In genomic region chr6:125468179-125468960, GRCm38 (mm10) we compare ENCODE assay signal across 9 mouse cellular contexts. TPM values are rescaled to one million over a fixed set of nuclear protein-coding genes. Genes with fewer than 3 reads are reported as not detected.
DNase-seq lines count a peak whose midpoint lies in the region; ATAC-seq and TF ChIP-seq lines count a peak whose summit lies in the region.
"Had no signal": no experiment of that assay in that cellular context is flagged by ENCODE, and none has a peak within 500 bp of the region (broad histone marks: within the 10 kb centered on the region; RNA-seq: fewer than 3 reads in every experiment).

No protein-coding gene starts in this region.

- no peak for DNase-seq in forebrain, postnatal 0 days
- no peak for DNase-seq in forebrain, embryonic 10.5 days (ENCODE audit: extremely low spot score, low spot score)
- no peak for DNase-seq in neural tube, embryonic 10.5 days (ENCODE audit: extremely low spot score, low spot score)
- no peak for DNase-seq in testis, postnatal 14 days (ENCODE audit: low spot score)
- no peak for DNase-seq in yolk sac, embryonic 10.5 days (ENCODE audit: low spot score)
- DNase-seq: thymus, adult 2 months had no signal

- no peak overlapping the region for H3K4me2 ChIP-seq in forebrain, postnatal 0 days (ENCODE audit: low read depth)
- H3K4me2 ChIP-seq in neural tube, embryonic 13.5 days, result no peak overlapping the region
- H3K4me2 ChIP-seq in hindbrain, embryonic 12.5 days (replicated peaks), result no peak overlapping the region
- H3K4me2 ChIP-seq in stomach, embryonic 14.5 days (replicated peaks; ENCODE audit: low read depth, low read length), result no peak overlapping the region

- WGBS in forebrain, postnatal 0 days, result 46% methylated on average over 21 of the region's 21 CpGs
- WGBS in forebrain, embryonic 10.5 days, result 70% methylated on average over 21 of the region's 21 CpGs
- 57% methylated on average over 21 of the region's 21 CpGs for WGBS in neural tube, embryonic 13.5 days
- WGBS in hindbrain, embryonic 12.5 days, result 55% methylated on average over 21 of the region's 21 CpGs
- WGBS in stomach, embryonic 14.5 days, result 49% methylated on average over 21 of the region's 21 CpGs

- no peaks in the 10 kb centered on the region for H3K27me3 ChIP-seq in forebrain, postnatal 0 days (ENCODE audit: insufficient read depth, low read length)
- H3K27me3 ChIP-seq in forebrain, embryonic 10.5 days (ENCODE audit: poor library complexity, severe bottlenecking), result no peaks in the 10 kb centered on the region
- no peaks in the 10 kb centered on the region for H3K27me3 ChIP-seq in neural tube, embryonic 13.5 days
- no peaks in the 10 kb centered on the region for H3K27me3 ChIP-seq in hindbrain, embryonic 12.5 days
- H3K27me3 ChIP-seq in stomach, embryonic 14.5 days (ENCODE audit: control insufficient read depth, insufficient read depth, low read length), result no peaks in the 10 kb centered on the region

- no peaks in the 10 kb centered on the region for H3K9me3 ChIP-seq in forebrain, postnatal 0 days (ENCODE audit: low read length)
- no peaks in the 10 kb centered on the region for H3K9me3 ChIP-seq in forebrain, embryonic 10.5 days
- H3K9me3 ChIP-seq in neural tube, embryonic 13.5 days, result no peaks in the 10 kb centered on the region
- no peaks in the 10 kb centered on the region for H3K9me3 ChIP-seq in hindbrain, embryonic 12.5 days (replicated peaks)
- H3K9me3 ChIP-seq in stomach, embryonic 14.5 days (ENCODE audit: control insufficient read depth, low read depth, low read length), result no peaks in the 10 kb centered on the region

- H3K4me1 ChIP-seq in forebrain, postnatal 0 days (ENCODE audit: insufficient read depth), result peaks cover 8% of the 10 kb centered on the region; the same call in 1 of the 2 replicates
- H3K4me1 ChIP-seq in forebrain, embryonic 10.5 days, result peaks cover 13% of the 10 kb centered on the region
- H3K4me1 ChIP-seq in neural tube, embryonic 13.5 days (replicated peaks), result peaks cover 21% of the 10 kb centered on the region
- H3K4me1 ChIP-seq in hindbrain, embryonic 12.5 days, result peaks cover 21% of the 10 kb centered on the region
- H3K4me1 ChIP-seq in stomach, embryonic 14.5 days (ENCODE audit: control insufficient read depth, insufficient read depth, low read length), result peaks cover 21% of the 10 kb centered on the region

- no peak overlapping the region for H3K9ac ChIP-seq in forebrain, postnatal 0 days
- H3K9ac ChIP-seq in neural tube, embryonic 13.5 days, result no peak overlapping the region
- no peak overlapping the region for H3K9ac ChIP-seq in hindbrain, embryonic 12.5 days
- no peak overlapping the region for H3K9ac ChIP-seq in stomach, embryonic 14.5 days (replicated peaks; ENCODE audit: low read depth, low read length)

- no peak for ATAC-seq in forebrain, postnatal 0 days
- ATAC-seq in neural tube, embryonic 13.5 days (ENCODE audit: low read depth), result no peak
- ATAC-seq in hindbrain, embryonic 12.5 days (ENCODE audit: low FRiP score), result no peak
- ATAC-seq in stomach, embryonic 14.5 days (ENCODE audit: insufficient number of reproducible peaks, insufficient read depth, low FRiP score, low read depth), result no peak

- TF ChIP-seq CTCF in forebrain, postnatal 0 days (IDR thresholded peaks at IDR 0.05; ENCODE audit: low read depth), result no peak

- H3K36me3 ChIP-seq in forebrain, postnatal 0 days (ENCODE audit: insufficient read depth), result no peaks in the 10 kb centered on the region
- H3K36me3 ChIP-seq in forebrain, embryonic 10.5 days (replicated peaks), result peaks cover 1% of the 10 kb centered on the region; the same call in 1 of the 2 replicates
- H3K36me3 ChIP-seq in neural tube, embryonic 13.5 days, result no peaks in the 10 kb centered on the region
- no peaks in the 10 kb centered on the region for H3K36me3 ChIP-seq in hindbrain, embryonic 12.5 days
- H3K36me3 ChIP-seq in stomach, embryonic 14.5 days (ENCODE audit: control insufficient read depth, insufficient read depth, low read length), result no peaks in the 10 kb centered on the region; the same call in 1 of the 2 replicates

- no peak overlapping the region for H3K4me3 ChIP-seq in forebrain, postnatal 0 days (ENCODE audit: low read depth, low read length)
- H3K4me3 ChIP-seq in forebrain, embryonic 10.5 days, result no peak overlapping the region
- no peak overlapping the region for H3K4me3 ChIP-seq in neural tube, embryonic 13.5 days
- no peak overlapping the region for H3K4me3 ChIP-seq in hindbrain, embryonic 12.5 days
- no peak overlapping the region for H3K4me3 ChIP-seq in stomach, embryonic 14.5 days (ENCODE audit: low read depth, low read length)

- peak overlapping the region; percentile 46; the same call in 1 of the 2 replicates for H3K27ac ChIP-seq in forebrain, postnatal 0 days (ENCODE audit: low read depth, low read length)
- no peak overlapping the region for H3K27ac ChIP-seq in forebrain, embryonic 10.5 days
- peak overlapping the region; percentile 77 for H3K27ac ChIP-seq in neural tube, embryonic 13.5 days (replicated peaks)
- peak overlapping the region; percentile 71; the same call in 1 of the 2 replicates for H3K27ac ChIP-seq in hindbrain, embryonic 12.5 days
- H3K27ac ChIP-seq in stomach, embryonic 14.5 days (ENCODE audit: low read length), result peak overlapping the region; percentile 73; the same call in 1 of the 2 replicates

RNA-seq across cellular contexts. Expression of gene Cd9, which starts 26.2 kb away (rescaled TPM):
- total RNA-seq in forebrain, postnatal 0 days (2014; rRNA removed), result 41.2 and 57.4 TPM in 2 replicates
- polyA plus RNA-seq in forebrain, postnatal 0 days (2015; fragmentation: Nextera tagmentation; extraction: Ambion mirVana), result 125 and 140 TPM in 2 replicates
- 35.3 and 38.2 TPM in 2 replicates for polyA plus RNA-seq in forebrain, embryonic 10.5 days (2016; fragmentation: Nextera tagmentation; extraction: Ambion mirVana)
- 66.9 and 74.0 TPM in 2 replicates for polyA plus RNA-seq in neural tube, embryonic 13.5 days (2015; fragmentation: Nextera tagmentation; extraction: Ambion mirVana)
- polyA plus RNA-seq in hindbrain, embryonic 12.5 days (2016; fragmentation: Nextera tagmentation; extraction: Ambion mirVana), result 49.2 and 54.1 TPM in 2 replicates
- polyA plus RNA-seq in stomach, embryonic 14.5 days (2014; fragmentation: Nextera tagmentation; extraction: Ambion mirVana), result 286 and 302 TPM in 2 replicates
